Mouse (Mus musculus): ENCODE data around the gene Nppb. TPM values are rescaled to one million over a fixed set of nuclear protein-coding genes. Genes with fewer than 3 reads are reported as not detected.

Gene Nppb
- total and polyA plus RNA-seq, 2 experiments from 2014 or later: not detected

DNA sequence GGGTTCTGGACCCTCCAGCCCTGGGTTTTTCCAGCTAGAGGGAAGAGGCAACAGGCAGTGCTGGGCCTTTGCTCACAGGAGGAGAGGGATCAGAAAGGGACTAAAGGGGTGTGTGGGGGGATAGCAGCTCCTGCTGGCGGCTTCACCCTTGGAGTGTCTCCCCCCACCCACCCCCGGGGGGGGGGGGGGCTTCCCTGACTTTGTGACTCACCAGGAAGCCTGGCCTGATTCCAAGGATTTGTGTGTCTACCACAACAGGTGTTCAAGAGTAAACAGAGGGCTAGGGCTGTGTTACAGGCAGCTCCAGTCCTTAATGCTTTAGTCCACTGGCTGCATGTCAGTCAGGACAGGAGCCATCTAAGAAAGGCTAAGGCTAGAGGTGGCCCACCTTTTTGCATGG is 38.1 kb upstream of the Nppb start:
- no peak overlapping the region for H3K4me2 ChIP-seq (ENCODE audit: low read depth, low read length, poor library complexity, severe bottlenecking)
- 59% methylated on average over 2 of the region's 2 CpGs for WGBS
- peaks cover 44% of the 10 kb centered on the region for H3K36me3 ChIP-seq (ENCODE audit: insufficient read depth, low read length)
- no peaks in the 10 kb centered on the region for H3K27me3 ChIP-seq (ENCODE audit: insufficient read depth, low read length)
- no peak overlapping the region for H3K9ac ChIP-seq (replicated peaks; ENCODE audit: low read length, poor library complexity, severe bottlenecking)
- ATAC-seq (ENCODE audit: low FRiP score) (no peak), DNase-seq (ENCODE audit: low spot score) (no peak)
- H3K4me1 ChIP-seq (ENCODE audit: insufficient read depth, low read length): no peaks in the 10 kb centered on the region
- no peak overlapping the region for H3K4me3 ChIP-seq (ENCODE audit: low read depth, low read length)
- no peak overlapping the region for H3K27ac ChIP-seq (ENCODE audit: low read depth, low read length)
- no peaks in the 10 kb centered on the region for H3K9me3 ChIP-seq (ENCODE audit: low read length)
- TF ChIP-seq CTCF (IDR thresholded peaks at IDR 0.05): no peak

DNA sequence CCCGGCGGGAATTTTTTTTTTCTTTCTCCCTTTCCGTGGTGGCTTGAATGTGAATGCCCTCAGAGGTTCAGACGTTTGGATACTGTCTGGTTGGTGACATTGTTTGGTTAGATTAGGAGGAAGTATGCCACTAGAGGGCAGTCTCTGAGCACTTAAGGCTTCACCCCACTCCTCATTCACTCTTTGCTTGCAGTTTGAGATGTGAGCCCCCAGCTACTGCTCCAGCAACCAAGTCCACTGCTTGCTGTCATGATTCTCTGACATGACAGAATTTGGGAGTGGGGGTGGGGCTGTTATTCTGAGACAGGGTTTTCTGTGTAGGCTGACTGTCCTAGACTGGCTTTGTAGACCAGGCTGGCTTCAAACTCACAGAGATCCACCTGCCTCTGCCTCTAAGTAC is 32.0 kb upstream of the Nppb start:
- Histone ChIP-seq H3K36me3 (ENCODE audit: insufficient read depth, low read length) (peaks cover 3% of the 10 kb centered on the region; the same call in 1 of the 2 replicates), H3K4me3 (ENCODE audit: low read depth, low read length) (no peak overlapping the region), H3K9me3 (ENCODE audit: low read length) (no peaks in the 10 kb centered on the region), H3K27ac (ENCODE audit: low read depth, low read length) (no peak overlapping the region), H3K4me1 (ENCODE audit: insufficient read depth, low read length) (no peaks in the 10 kb centered on the region), H3K27me3 (ENCODE audit: insufficient read depth, low read length) (no peaks in the 10 kb centered on the region), H3K9ac (replicated peaks; ENCODE audit: low read length, poor library complexity, severe bottlenecking) (no peak overlapping the region), H3K4me2 (ENCODE audit: low read depth, low read length, poor library complexity, severe bottlenecking) (no peak overlapping the region)
- WGBS: 9% methylated on average over 4 of the region's 4 CpGs
- DNase-seq (ENCODE audit: low spot score) (peak; percentile 80), ATAC-seq (ENCODE audit: low FRiP score) (no peak)
- TF ChIP-seq CTCF (IDR thresholded peaks at IDR 0.05): peak; percentile 73

DNA sequence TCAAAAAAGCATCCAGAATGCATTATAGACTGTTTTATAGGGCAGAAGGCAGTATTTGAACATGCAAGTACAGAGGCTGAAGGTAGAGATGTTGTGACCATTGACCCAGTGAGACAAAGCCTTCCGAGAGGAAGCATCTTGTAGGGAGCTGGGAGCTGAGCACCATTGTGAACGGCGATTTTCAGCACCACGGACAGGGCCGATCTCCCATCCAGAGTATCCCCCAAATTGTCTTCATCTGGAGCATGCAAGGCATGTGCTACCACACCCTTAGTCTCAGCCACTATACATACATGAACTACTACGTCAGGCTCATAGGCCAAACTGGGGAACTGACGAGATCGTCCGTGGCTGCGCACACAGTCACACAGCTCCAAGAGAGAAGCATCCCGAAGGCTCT is 28.4 kb upstream of the Nppb start:
- ATAC-seq (ENCODE audit: low FRiP score) (no peak), DNase-seq (ENCODE audit: low spot score) (no peak)
- no peak for TF ChIP-seq CTCF (IDR thresholded peaks at IDR 0.05)
- 49% methylated on average over 11 of the region's 11 CpGs for WGBS
- H3K9me3 ChIP-seq (ENCODE audit: low read length): no peaks in the 10 kb centered on the region
- no peaks in the 10 kb centered on the region for H3K27me3 ChIP-seq (ENCODE audit: insufficient read depth, low read length)
- no peak overlapping the region for H3K9ac ChIP-seq (replicated peaks; ENCODE audit: low read length, poor library complexity, severe bottlenecking)
- no peak overlapping the region for H3K4me2 ChIP-seq (ENCODE audit: low read depth, low read length, poor library complexity, severe bottlenecking)
- peaks cover 1% of the 10 kb centered on the region; the same call in 1 of the 2 replicates for H3K36me3 ChIP-seq (ENCODE audit: insufficient read depth, low read length)
- H3K27ac ChIP-seq (ENCODE audit: low read depth, low read length): no peak overlapping the region
- H3K4me3 ChIP-seq (ENCODE audit: low read depth, low read length): no peak overlapping the region
- H3K4me1 ChIP-seq (ENCODE audit: insufficient read depth, low read length): no peaks in the 10 kb centered on the region

DNA sequence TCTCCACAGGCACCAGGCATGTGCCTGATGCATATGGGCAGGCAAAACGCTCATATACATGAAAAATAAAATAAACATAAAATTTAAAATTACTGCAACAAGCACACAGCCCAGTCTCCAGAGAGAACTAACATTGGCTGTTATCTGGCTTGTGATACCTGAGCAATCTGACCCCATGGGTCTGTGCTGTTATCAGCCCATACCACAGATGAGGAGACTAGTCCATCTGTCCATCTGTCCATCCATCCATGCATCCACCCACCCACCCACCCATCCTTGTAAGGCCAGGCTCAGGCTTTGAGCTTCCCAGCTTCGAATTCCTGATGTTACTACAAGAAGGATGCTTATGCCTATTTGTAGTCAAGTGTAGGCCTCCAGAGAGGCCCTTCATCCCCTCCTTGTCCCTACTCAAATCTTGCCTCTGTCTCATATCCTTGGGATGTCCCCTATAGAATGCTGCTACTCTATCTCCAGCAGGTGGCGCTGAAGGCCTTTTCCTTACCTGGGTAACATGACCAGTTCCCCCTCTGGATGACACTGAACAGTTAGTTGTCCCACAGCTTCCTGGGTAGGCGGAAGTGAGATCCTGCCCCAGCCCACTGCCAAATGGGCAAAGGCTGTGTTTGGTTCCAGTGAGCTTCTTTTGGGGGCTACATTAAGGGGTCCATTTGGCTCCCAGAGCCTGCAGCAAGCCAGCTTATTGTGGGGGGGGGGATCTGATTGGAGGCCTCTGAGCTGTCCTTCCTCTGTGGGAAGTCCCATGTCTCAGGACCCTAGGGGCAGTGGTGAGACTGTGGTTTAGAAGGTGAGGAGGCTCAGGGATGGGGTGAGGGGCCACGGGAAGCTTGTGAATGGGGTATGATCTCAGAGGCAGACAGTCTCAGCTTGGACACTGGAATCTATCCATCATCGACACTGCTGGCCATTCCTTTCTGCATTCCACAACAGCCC is 25.4 kb upstream of the Nppb start:
- ATAC-seq (ENCODE audit: low FRiP score) (peak; percentile 76), DNase-seq (ENCODE audit: low spot score) (peak; percentile 92)
- no peaks in the 10 kb centered on the region for H3K9me3 ChIP-seq (ENCODE audit: low read length)
- H3K4me3 ChIP-seq (ENCODE audit: low read depth, low read length): no peak overlapping the region
- H3K27ac ChIP-seq (ENCODE audit: low read depth, low read length): no peak overlapping the region
- H3K36me3 ChIP-seq (ENCODE audit: insufficient read depth, low read length): no peaks in the 10 kb centered on the region
- H3K4me2 ChIP-seq (ENCODE audit: low read depth, low read length, poor library complexity, severe bottlenecking): no peak overlapping the region
- whole genome bisulfite sequencing: 45% methylated on average over 6 of the region's 6 CpGs
- no peaks in the 10 kb centered on the region for H3K27me3 ChIP-seq (ENCODE audit: insufficient read depth, low read length)
- H3K9ac ChIP-seq (replicated peaks; ENCODE audit: low read length, poor library complexity, severe bottlenecking): no peak overlapping the region
- no peaks in the 10 kb centered on the region for H3K4me1 ChIP-seq (ENCODE audit: insufficient read depth, low read length)
- TF ChIP-seq CTCF (IDR thresholded peaks at IDR 0.05): peak; percentile 86

DNA sequence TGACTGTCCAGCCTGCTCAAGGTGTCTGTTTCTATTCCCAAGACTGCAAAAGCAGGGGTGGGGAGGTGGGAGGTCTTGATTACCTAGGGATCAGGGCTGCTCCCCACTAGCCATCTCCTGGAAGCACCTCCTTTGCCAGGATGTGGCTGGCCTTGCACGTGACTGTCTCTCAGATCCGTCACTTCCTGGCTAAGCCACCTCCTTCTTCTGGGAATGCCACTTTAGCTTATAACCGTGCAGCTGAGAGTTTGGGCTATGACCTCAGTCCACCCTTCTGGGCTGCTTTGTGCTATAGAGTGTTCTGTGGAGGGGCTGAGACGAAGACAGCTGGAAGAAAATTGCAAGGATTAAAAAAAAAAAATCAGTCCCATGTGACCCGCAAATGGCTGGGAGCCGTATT is 22.8 kb upstream of the Nppb start:
- ATAC-seq (ENCODE audit: low FRiP score): no peak

DNA sequence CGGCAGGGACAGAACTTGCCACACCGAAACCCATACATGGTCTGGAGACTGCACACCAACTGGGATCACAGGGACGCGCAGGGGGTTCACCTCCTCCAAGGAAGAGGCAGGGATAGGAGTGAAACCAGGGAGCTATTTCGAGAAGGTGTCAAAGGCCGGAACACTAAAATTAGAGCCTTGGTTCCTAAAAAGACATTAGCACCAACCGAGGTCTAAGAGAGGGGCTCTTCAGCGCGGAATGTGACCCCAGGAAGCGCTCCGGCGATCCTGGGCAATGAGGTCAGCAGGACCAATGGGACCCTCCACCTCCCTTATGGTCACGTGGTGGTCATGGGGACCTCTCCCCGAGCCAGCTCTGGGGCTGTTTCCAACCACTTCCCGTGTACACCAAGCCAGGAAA is 22.0 kb upstream of the Nppb start:
- H3K4me2 ChIP-seq (ENCODE audit: low read depth, low read length, poor library complexity, severe bottlenecking): no peak overlapping the region
- ATAC-seq (ENCODE audit: low FRiP score) (no peak), DNase-seq (ENCODE audit: low spot score) (no peak)
- H3K9ac ChIP-seq (replicated peaks; ENCODE audit: low read length, poor library complexity, severe bottlenecking): no peak overlapping the region
- no peak for TF ChIP-seq CTCF (IDR thresholded peaks at IDR 0.05)
- no peak overlapping the region for H3K27ac ChIP-seq (ENCODE audit: low read depth, low read length)
- no peak overlapping the region for H3K4me3 ChIP-seq (ENCODE audit: low read depth, low read length)
- H3K9me3 ChIP-seq (ENCODE audit: low read length): no peaks in the 10 kb centered on the region
- no peaks in the 10 kb centered on the region for H3K27me3 ChIP-seq (ENCODE audit: insufficient read depth, low read length)
- WGBS: 91% methylated on average over 15 of the region's 15 CpGs
- H3K4me1 ChIP-seq (ENCODE audit: insufficient read depth, low read length): no peaks in the 10 kb centered on the region
- H3K36me3 ChIP-seq (ENCODE audit: insufficient read depth, low read length): no peaks in the 10 kb centered on the region

More for the DNA sequence above, 22.8 kb upstream of the Nppb start:
- no peak overlapping the region for H3K27ac ChIP-seq (ENCODE audit: low read depth, low read length)
- H3K36me3 ChIP-seq (ENCODE audit: insufficient read depth, low read length): no peaks in the 10 kb centered on the region
- no peaks in the 10 kb centered on the region for H3K4me1 ChIP-seq (ENCODE audit: insufficient read depth, low read length)
- no peak for DNase-seq (ENCODE audit: low spot score)
- H3K4me2 ChIP-seq (ENCODE audit: low read depth, low read length, poor library complexity, severe bottlenecking): no peak overlapping the region
- H3K4me3 ChIP-seq (ENCODE audit: low read depth, low read length): no peak overlapping the region
- no peaks in the 10 kb centered on the region for H3K27me3 ChIP-seq (ENCODE audit: insufficient read depth, low read length)
- no peaks in the 10 kb centered on the region for H3K9me3 ChIP-seq (ENCODE audit: low read length)
- H3K9ac ChIP-seq (replicated peaks; ENCODE audit: low read length, poor library complexity, severe bottlenecking): no peak overlapping the region
- TF ChIP-seq CTCF (IDR thresholded peaks at IDR 0.05): no peak
- 49% methylated on average over 6 of the region's 6 CpGs for WGBS
